Mouse (Mus musculus) mammary gland, adult 2 months (tissue): Measurements from ENCODE around the gene Surf2. TPM values are rescaled to one million over a fixed set of nuclear protein-coding genes. Genes with fewer than 3 reads are reported as not detected.

ENCODE experiments used
- polyA plus RNA-seq: library from polyadenylated mRNA; depleted of rRNA; stranded (reverse); fragments of >200 nt; gene quantifications from 2 replicates; pipeline ENCODE4 v1.2.3, GENCODE M21; 2012; ENCODE audit warnings: low replicate concordance; rRNA removed

Surf2 gene
- polyA plus RNA-seq: 22.2 and 22.8 TPM in 2 replicates

DNA sequence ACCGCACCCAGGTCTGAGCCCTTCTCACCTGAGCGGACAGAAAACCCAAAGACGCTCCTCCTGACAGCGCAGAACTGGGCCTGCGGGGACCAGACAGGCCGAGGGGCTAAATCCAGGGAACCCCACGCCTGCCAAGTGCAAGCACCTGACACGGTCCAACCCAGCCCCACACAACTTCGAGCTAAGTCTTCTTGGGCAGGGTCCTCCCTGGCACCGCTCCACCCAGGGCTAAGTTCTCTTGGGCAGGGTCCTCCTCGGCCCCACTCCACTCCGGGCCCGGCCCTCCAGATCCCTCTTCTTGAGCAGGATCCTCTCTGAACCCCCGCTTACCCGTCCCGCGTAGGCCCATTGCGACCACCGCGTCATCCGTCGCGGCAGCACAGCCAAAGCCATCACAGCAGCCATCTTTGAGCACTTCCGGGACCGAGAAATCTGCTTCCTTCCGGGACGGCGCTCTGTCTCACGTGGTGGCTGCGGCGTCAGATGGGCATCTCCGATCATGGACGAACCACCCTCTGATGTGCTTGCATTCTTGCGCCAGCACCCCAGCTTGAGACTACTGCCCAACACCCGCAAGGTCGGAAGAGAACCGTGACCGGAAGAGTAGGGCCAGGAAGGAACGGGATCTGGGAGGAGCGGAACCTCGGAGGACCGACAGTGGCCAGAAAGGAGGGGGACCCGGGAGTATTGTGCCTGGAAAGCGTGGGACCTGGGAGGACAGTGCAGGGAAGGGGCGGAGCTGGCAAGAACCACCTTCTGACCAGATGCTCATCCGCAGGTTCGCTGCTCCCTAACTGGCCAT, at the start of gene Surf2, which contains the start of gene Surf1:
Surf2 (plus strand) TSS at position 441 of the 802 bp plus-strand sequence.
Surf1 (minus strand) TSS at position 604 of the 802 bp plus-strand sequence.

DNA sequence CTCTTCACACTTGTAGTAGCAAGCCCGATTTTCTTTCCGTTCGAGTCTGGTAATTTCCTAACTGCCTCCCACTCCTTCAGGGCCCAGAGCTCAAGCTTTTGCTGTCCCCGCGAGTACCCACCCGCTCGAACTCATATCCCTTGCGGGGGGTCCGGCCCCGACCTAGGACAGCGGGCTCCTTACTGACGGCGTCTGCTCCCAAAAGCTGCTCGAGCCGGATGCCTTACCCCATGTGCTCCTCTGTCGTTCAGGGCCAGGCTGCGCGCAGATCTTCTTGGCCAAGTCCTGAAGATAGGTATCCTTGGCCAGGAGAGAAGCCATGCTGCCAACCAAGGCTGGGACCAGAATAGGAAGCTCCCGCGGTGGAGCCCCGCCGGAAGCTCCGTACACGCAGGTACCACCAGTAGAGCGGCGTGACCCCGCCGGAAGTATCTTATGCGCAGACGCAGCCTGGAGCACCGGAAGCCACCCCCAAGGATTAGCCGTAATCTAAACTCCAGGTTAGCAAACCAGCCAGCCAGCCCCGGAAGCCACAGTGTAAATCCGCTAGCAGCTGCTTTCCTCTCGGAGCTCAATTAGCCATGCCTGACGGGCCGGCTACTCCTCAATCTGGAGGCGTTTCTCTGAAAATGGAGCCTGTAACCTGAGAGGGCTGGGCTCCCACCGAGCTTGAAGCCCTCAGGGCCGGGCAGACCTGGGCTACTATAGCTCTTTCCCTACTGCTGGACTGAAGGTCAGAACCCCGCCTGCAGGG, 13.5 kb upstream of the Surf2 start, which contains the start of gene Surf6:
Surf6 (minus strand) TSS at position 413 of the 754 bp plus-strand sequence.

DNA sequence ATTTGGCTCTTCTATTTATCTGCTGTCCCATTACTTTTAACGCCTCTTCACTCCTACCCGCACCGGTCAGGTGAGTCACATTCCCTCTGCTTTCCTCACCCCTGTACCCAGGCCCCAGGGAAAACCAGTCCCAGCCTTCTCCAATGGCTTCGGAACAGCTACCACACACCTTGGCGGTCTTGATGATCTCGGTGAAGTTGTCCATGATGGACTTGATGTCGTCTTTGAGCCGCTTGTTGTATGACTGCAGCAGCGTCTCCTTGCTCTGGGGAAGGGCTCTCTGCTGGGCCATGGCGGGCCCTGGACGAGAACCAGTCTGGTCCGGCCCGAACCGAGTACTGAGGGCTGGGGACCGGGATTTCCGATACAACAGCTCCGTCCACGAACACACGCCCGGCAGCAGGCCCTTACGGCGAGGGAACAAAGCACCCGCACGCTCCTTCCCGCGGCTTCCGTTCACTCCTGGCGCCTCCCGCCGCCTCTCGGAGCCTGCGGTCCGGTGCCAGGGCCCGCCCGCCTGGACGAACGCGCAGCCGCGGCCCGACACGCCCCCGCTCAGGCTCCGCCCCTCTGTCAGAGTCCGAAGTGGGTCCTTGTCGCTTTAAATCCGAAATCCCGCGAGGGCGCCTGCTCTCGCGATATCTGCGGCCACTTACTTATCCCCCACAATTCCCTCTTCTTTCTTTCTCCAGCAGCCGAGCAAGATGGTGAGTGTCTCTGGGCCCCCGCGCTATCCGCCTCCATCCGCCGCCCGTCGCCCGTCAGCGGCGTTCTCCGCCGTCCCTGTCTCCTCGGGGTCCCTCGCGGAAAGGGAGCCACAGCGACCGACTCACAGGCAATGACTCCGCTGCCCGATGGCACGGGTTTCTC, 5.8 kb upstream of the Surf2 start, which contains the start of the genes Med22 and Rpl7a:
Med22 (minus strand) TSS at position 554 of the 870 bp plus-strand sequence.
Rpl7a (plus strand) TSS at position 641 of the 870 bp plus-strand sequence.

DNA sequence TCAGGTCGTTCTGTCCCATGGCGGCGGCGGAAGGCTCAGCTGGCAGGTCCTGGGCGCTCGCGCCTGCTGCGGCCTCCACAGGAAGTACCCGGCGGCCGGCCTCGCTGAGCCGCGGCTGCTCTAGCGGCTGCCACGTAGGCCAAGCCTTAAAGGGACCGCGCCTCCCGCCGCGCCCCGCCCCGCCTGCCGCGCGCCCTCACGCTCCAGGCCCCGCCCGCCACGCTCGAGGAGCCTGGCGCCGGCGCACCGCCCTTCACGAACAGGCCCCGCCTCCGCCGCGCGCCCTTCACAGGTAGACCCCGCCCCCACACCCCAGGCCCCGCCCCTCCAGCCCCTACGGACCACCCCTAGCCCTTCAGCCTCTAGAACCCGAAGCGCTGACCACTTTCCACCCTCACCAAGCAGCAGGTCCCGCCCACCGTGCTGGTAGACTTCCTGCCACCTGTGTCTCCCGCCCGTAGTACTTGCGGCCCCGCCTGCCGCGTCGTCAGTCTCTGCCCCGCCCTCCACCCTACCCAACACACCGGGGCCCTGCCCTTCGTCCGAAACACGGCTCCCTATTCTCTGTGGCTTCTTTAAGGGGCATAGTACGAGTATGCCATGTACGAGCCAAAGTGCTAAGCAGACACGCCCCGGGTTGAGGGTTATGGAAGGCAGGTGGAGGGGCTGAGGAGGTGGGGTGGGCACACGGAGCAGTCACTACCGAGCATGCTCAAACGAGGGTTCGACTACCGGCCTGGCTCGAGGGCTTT, 17.3 kb downstream of the Surf2 start, which contains the start of the genes Surf4 and Stkld1:
Surf4 (minus strand) TSS at position 625 of the 752 bp plus-strand sequence.
Stkld1 (plus strand) TSS at position 744 of the 752 bp plus-strand sequence.

DNA sequence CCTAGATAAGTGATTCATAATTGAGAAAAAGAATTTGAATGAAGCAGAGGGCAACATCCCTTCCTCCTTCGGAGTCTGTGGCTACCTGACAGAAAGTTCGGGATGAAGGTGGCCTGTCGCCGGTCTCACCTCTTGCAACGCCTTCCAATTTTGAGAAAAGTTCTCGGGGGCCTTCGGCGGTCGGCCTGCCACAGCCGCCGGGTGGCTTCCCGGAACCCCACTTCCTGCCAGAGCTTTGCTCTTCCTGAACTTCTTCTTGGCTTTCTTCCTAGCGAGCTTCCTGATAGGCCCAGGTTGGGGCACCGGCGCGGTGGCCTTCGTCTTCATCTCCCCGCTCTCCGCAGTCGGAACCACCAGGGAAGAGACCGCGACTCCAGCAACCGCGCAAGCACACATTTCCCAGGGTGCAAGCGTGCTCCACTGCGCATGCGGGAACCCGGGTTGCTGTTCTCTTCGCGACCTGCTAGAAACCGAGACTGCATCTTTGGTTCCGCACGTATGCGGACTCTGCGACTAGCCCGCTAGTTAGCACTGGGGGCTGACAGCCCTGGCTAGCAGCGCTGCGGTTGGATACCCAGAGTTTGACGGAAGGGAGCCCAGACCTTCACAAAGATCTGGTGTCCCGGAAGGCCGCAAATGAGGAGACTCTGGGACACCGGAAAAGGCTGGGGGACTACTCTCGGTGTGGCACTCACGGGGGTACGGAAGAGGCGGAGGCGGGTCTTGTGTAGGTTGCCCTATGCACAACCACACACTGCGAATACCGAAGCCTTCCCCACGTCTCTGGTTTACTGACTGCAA, 48.0 kb downstream of the Surf2 start, which contains the start of gene Rexo4:
Rexo4 (minus strand) TSS at position 464 of the 801 bp plus-strand sequence.

Other genes with a start within 250 kb of the Surf2 start
- 0.66 and 1.3 TPM in 2 replicates for gene Lcn4, start 245.1 kb upstream of the Surf2 start, polyA plus RNA-seq
- not detected in 2 replicates for gene Abo, start 51.4 kb upstream of the Surf2 start, polyA plus RNA-seq
- gene Surf6, start 13.5 kb upstream of the Surf2 start, polyA plus RNA-seq: 9.7 and 14.1 TPM in 2 replicates
- 39.9 and 41.8 TPM in 2 replicates for gene Med22, start 5.7 kb upstream of the Surf2 start, polyA plus RNA-seq
- 493 and 569 TPM in 2 replicates for gene Rpl7a, start 5.6 kb upstream of the Surf2 start, polyA plus RNA-seq
- gene Surf1, start 163 bp downstream of the Surf2 start, polyA plus RNA-seq: 52.0 and 56.9 TPM in 2 replicates
- 301 and 334 TPM in 2 replicates for gene Surf4, start 17.6 kb downstream of the Surf2 start, polyA plus RNA-seq
- 0.29 and 0.43 TPM in 2 replicates for gene Stkld1, start 17.7 kb downstream of the Surf2 start, polyA plus RNA-seq
- gene Rexo4, start 48.0 kb downstream of the Surf2 start, polyA plus RNA-seq: 16.2 and 25.7 TPM in 2 replicates
- gene Adamts13, start 57.0 kb downstream of the Surf2 start, polyA plus RNA-seq: 0.86 and 1.8 TPM in 2 replicates
- gene Cacfd1, start 93.6 kb downstream of the Surf2 start, polyA plus RNA-seq: 42.6 and 58.6 TPM in 2 replicates
- 9.5 and 16.0 TPM in 2 replicates for gene Slc2a6, start 111.6 kb downstream of the Surf2 start, polyA plus RNA-seq
- 0.16 and 0.72 TPM in 2 replicates for gene Mymk, start 155.8 kb downstream of the Surf2 start, polyA plus RNA-seq
- 1.3 and 2.5 TPM in 2 replicates for gene Adamtsl2, start 163.0 kb downstream of the Surf2 start, polyA plus RNA-seq
- 0.12 and 0.14 TPM in 2 replicates for gene Fam163b, start 226.1 kb downstream of the Surf2 start, polyA plus RNA-seq
- gene Dbh, start 248.9 kb downstream of the Surf2 start, polyA plus RNA-seq: 0.06 TPM in 1 of 2 replicates, not detected in the other